Mouse (Mus musculus) ES-Bruce4 (cell line): Measurements from ENCODE around the gene Olfr308.

Source experiments
- CTCF ChIP-seq: IDR thresholded peaks from one replicate; pipeline ENCODE4 v1.8.1; 2011; ENCODE audit warnings: low read depth, low read length
- EP300 ChIP-seq: IDR thresholded peaks from 2 replicates; pipeline ENCODE4 v1.6.1; 2011; ENCODE audit warnings: low read depth, low read length; ENCODE audit not compliant: insufficient read depth
- POLR2A ChIP-seq: IDR thresholded peaks from one replicate; pipeline ENCODE4 v1.8.1; 2011; ENCODE audit warnings: low read length; ENCODE audit not compliant: insufficient read depth

DNA sequence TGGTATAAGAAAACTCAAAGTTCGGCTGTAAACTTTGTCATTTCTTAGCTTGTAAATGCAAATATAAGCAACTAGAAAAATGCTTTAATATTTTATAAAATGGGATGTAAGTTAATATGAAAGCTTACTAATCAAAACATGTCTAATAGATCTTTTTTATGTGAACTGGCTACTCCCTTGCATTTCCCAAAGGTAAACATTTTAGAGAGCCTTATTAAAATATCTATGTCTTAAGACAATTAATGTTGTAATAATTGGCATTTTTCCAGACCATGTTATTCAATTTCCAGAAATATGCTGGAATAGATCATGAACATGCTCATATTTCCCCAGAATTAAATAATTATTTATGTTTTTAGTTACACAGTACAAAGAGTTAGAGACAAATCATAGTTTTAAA, 12.1 kb upstream of the Olfr308 start, which contains the start of gene Olfr307:
- no peak for TF ChIP-seq EP300
- TF ChIP-seq POLR2A, result no peak
- no peak for TF ChIP-seq CTCF
